Mouse (Mus musculus) cortical plate, adult 2 months (tissue): ENCODE measurements around the gene Olfr531. TPM values are rescaled to one million over a fixed set of nuclear protein-coding genes. Genes with fewer than 3 reads are reported as not detected.

Experiments
- H3K27ac ChIP-seq: fragments of 200-500 bp; 2 replicates; pipeline ENCODE4 v1.5.1; 2012; ENCODE audit warnings: low read length, control low read depth, inconsistent platforms; ENCODE audit not compliant: insufficient read depth
- H3K4me1 ChIP-seq: fragments of 200-500 bp; 2 replicates; pipeline ENCODE4 v1.6.1; 2011; ENCODE audit warnings: low read length; ENCODE audit not compliant: control insufficient read depth, insufficient read depth
- H3K4me3 ChIP-seq: fragments of 200-500 bp; 2 replicates; pipeline ENCODE4 v1.5.1; 2011; ENCODE audit warnings: mild to moderate bottlenecking, low read length, control low read depth; ENCODE audit not compliant: insufficient read depth
- CTCF ChIP-seq: fragments of 200-500 bp; IDR thresholded peaks from 2 replicates; pipeline ENCODE4 v1.5.1; 2011; ENCODE audit warnings: mild to moderate bottlenecking, control low read depth, low read length; ENCODE audit not compliant: insufficient read depth; ENCODE audit errors: extremely low read depth
- POLR2A ChIP-seq: fragments of 200-500 bp; IDR thresholded peaks from 2 replicates; pipeline ENCODE4 v1.6.1; 2011; ENCODE audit warnings: mild to moderate bottlenecking, low read length, control low read depth; ENCODE audit not compliant: insufficient read depth; ENCODE audit errors: extremely low read depth
- polyA plus RNA-seq: library from polyadenylated mRNA; depleted of rRNA; stranded (reverse); fragments of >200 nt; gene quantifications from 2 replicates; pipeline ENCODE4 v1.2.3, GENCODE M21; 2012; rRNA removed

The Olfr531 gene
- polyA plus RNA-seq, result not detected in 2 replicates

GRCm38 (mm10) chr7:140402818-140403217 lies at the start of gene Olfr531:
Gene Olfr531, minus strand, starts transcription at chr7:140402918.
- no peaks in the 10 kb centered on the region for H3K4me1 ChIP-seq
- H3K4me3 ChIP-seq, result no peak within 1 kb of the TSS
- H3K27ac ChIP-seq, result no peak within 1 kb of the TSS
- no peak for TF ChIP-seq CTCF
- no peak for TF ChIP-seq POLR2A

- Histone ChIP-seq H3K27ac (no peak overlapping the region), H3K4me1 (no peaks in the 10 kb centered on the region), H3K4me3 (no peak overlapping the region)
- TF ChIP-seq CTCF, result no peak
- no peak for TF ChIP-seq POLR2A
Observed at GRCm38 (mm10) chr7:140443141-140443540, 40.4 kb upstream of the Olfr531 start.

GRCm38 (mm10) chr7:140421539-140421938 lies 18.8 kb upstream of the Olfr531 start, which contains the start of gene Olfr532:
Gene Olfr532, minus strand, starts transcription at chr7:140421639.
- no peak for TF ChIP-seq CTCF
- TF ChIP-seq POLR2A, result no peak
- Histone ChIP-seq H3K4me3 (no peak within 1 kb of the TSS), H3K27ac (no peak within 1 kb of the TSS), H3K4me1 (no peaks in the 10 kb centered on the region)

- no peaks in the 10 kb centered on the region for H3K4me1 ChIP-seq
- no peak overlapping the region for H3K27ac ChIP-seq
- H3K4me3 ChIP-seq, result no peak overlapping the region
- no peak for TF ChIP-seq POLR2A
- no peak for TF ChIP-seq CTCF
Observed at GRCm38 (mm10) chr7:140376911-140377310, 25.8 kb downstream of the Olfr531 start.

- TF ChIP-seq POLR2A, result no peak
- no peak for TF ChIP-seq CTCF
- no peak within 1 kb of the TSS for H3K27ac ChIP-seq
- H3K4me3 ChIP-seq, result no peak within 1 kb of the TSS
- H3K4me1 ChIP-seq, result no peaks in the 10 kb centered on the region
Observed at GRCm38 (mm10) chr7:140376231-140376630, 26.5 kb downstream of the Olfr531 start, which contains the start of gene Olfr530. Gene Olfr530, minus strand, starts transcription at chr7:140376331.

- H3K4me3 ChIP-seq, result no peak overlapping the region
- no peaks in the 10 kb centered on the region for H3K4me1 ChIP-seq
- no peak overlapping the region for H3K27ac ChIP-seq
- TF ChIP-seq POLR2A (no peak), CTCF (no peak)
Observed at GRCm38 (mm10) chr7:140374300-140374699, 28.4 kb downstream of the Olfr531 start.

- TF ChIP-seq POLR2A (no peak), CTCF (no peak)
- H3K4me3 ChIP-seq, result no peak within 1 kb of the TSS
- no peaks in the 10 kb centered on the region for H3K4me1 ChIP-seq
- no peak within 1 kb of the TSS for H3K27ac ChIP-seq
Observed at GRCm38 (mm10) chr7:140361571-140361970, 41.1 kb downstream of the Olfr531 start, which contains the start of gene Olfr60. Gene Olfr60, minus strand, starts transcription at chr7:140361671.

Other genes with a start within 250 kb of the Olfr531 start
- 128 and 142 TPM in 2 replicates for gene Sprn, start 248.0 kb downstream of the Olfr531 start, polyA plus RNA-seq
- not detected in 2 replicates for gene Olfr522, start 238.2 kb downstream of the Olfr531 start, polyA plus RNA-seq
- gene Olfr523, start 229.7 kb downstream of the Olfr531 start, polyA plus RNA-seq, result 0.06 TPM in 1 of 2 replicates, not detected in the other
- not detected in 2 replicates for gene Olfr524, start 197.0 kb downstream of the Olfr531 start, polyA plus RNA-seq
- gene Cd163l1, start 184.7 kb downstream of the Olfr531 start, polyA plus RNA-seq, result 0.13 and 0.34 TPM in 2 replicates
- not detected in 2 replicates for gene 5830411N06Rik, start 155.6 kb downstream of the Olfr531 start, polyA plus RNA-seq
- gene Olfr525, start 82.1 kb downstream of the Olfr531 start, polyA plus RNA-seq, result not detected in 2 replicates
- not detected in 2 replicates for gene Olfr527, start 68.9 kb downstream of the Olfr531 start, polyA plus RNA-seq
- not detected in 2 replicates for gene Olfr60, start 41.2 kb downstream of the Olfr531 start, polyA plus RNA-seq
- not detected in 2 replicates for gene Olfr530, start 26.6 kb downstream of the Olfr531 start, polyA plus RNA-seq
- not detected in 2 replicates for gene Olfr532, start 18.7 kb upstream of the Olfr531 start, polyA plus RNA-seq
- gene Olfr533, start 60.5 kb upstream of the Olfr531 start, polyA plus RNA-seq, result not detected in 2 replicates
- gene Olfr535, start 81.3 kb upstream of the Olfr531 start, polyA plus RNA-seq, result not detected in 2 replicates
- not detected in 2 replicates for gene Olfr536, start 104.5 kb upstream of the Olfr531 start, polyA plus RNA-seq
- gene Olfr538, start 165.0 kb upstream of the Olfr531 start, polyA plus RNA-seq, result not detected in 2 replicates
- 0.02 and 0.08 TPM in 2 replicates for gene Olfr46, start 198.4 kb upstream of the Olfr531 start, polyA plus RNA-seq
- not detected in 2 replicates for gene Olfr61, start 226.1 kb upstream of the Olfr531 start, polyA plus RNA-seq
- not detected in 2 replicates for gene Olfr53, start 243.5 kb upstream of the Olfr531 start, polyA plus RNA-seq